Mouse (Mus musculus): ENCODE measurements around the gene Ccdc60. TPM values are rescaled to one million over a fixed set of nuclear protein-coding genes. Genes with fewer than 3 reads are reported as not detected.

Gene Ccdc60
- polyA plus RNA-seq, 1 experiment, result 0.85 TPM

GRCm38 (mm10) chr5:116261944-116262343, 26.8 kb downstream of the Ccdc60 start:
- no peak for TF ChIP-seq CTCF (IDR thresholded peaks at IDR 0.05; ENCODE audit: control insufficient read depth, insufficient read depth, low read length)
- TF ChIP-seq POLR2A (IDR thresholded peaks at IDR 0.05; ENCODE audit: borderline replicate concordance, control insufficient read depth, low read depth, low read length), result no peak
- WGBS, result 90% methylated on average over 5 of the region's 5 CpGs
- H3K4me1 ChIP-seq (ENCODE audit: control insufficient read depth, insufficient read depth, low read length), result no peaks in the 10 kb centered on the region
- H3K4me3 ChIP-seq (replicated peaks; ENCODE audit: control insufficient read depth, low read depth, low read length), result no peak overlapping the region
- no peak overlapping the region for H3K27ac ChIP-seq (ENCODE audit: control insufficient read depth, insufficient read depth, low read depth, low read length, poor library complexity)

DNA sequence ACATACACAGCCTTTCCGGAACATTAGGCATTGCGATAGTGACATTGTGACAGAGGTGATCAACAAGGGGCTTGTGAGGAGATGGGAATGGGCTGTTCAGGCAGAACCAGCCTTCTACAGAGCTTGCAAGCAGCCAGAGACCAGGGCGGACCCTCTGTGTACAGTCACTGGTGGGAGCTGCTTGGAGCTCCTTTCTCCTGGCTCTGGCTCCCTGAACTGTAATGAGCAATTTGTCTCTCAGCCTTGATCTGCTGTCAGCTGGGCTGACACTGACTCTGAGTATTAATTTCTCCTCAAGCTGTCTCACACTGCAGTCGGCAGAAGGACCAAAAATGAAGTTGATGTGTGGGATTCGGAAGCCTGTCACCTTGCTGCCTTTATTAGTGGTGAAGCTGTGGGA, 28.4 kb downstream of the Ccdc60 start:
- 80% methylated on average over 5 of the region's 5 CpGs for WGBS
- no peak for TF ChIP-seq POLR2A (IDR thresholded peaks at IDR 0.05; ENCODE audit: borderline replicate concordance, control insufficient read depth, low read depth, low read length)
- TF ChIP-seq CTCF (IDR thresholded peaks at IDR 0.05; ENCODE audit: control insufficient read depth, insufficient read depth, low read length), result no peak
- Histone ChIP-seq H3K4me1 (ENCODE audit: control insufficient read depth, insufficient read depth, low read length) (no peaks in the 10 kb centered on the region), H3K27ac (ENCODE audit: control insufficient read depth, insufficient read depth, low read depth, low read length, poor library complexity) (no peak overlapping the region), H3K4me3 (replicated peaks; ENCODE audit: control insufficient read depth, low read depth, low read length) (no peak overlapping the region)

DNA sequence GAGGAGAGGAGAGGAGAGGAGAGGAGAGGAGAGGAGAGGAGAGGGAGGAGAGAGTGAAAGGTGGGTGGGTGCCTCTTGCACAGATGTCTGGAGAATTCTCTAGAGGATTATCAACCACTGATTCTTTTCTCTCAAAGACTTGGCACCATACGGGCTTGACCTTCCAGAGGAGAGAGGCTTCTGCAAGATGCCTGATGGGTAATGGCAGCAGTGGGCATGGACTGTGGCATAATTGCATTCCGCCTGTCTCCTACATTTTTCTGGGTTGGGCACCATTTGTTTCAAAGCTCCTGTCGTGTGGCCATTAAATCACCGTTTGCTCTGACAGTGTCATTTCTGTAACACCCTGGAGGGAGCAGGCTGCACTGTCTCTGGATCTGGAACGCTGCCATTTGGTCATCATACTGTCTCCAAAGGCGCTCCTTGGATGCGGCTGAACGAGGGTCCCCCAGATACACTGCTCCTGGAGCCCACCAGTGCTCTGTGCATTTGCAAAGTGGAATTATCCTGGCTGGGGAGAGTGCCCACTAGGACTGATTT, 30.4 kb downstream of the Ccdc60 start:
- Histone ChIP-seq H3K4me3 (replicated peaks; ENCODE audit: control insufficient read depth, low read depth, low read length) (no peak overlapping the region), H3K4me1 (ENCODE audit: control insufficient read depth, insufficient read depth, low read length) (no peaks in the 10 kb centered on the region), H3K27ac (ENCODE audit: control insufficient read depth, insufficient read depth, low read depth, low read length, poor library complexity) (no peak overlapping the region)
- TF ChIP-seq CTCF (IDR thresholded peaks at IDR 0.05; ENCODE audit: control insufficient read depth, insufficient read depth, low read length) (no peak), POLR2A (IDR thresholded peaks at IDR 0.05; ENCODE audit: borderline replicate concordance, control insufficient read depth, low read depth, low read length) (no peak)
- WGBS, result 77% methylated on average over 8 of the region's 8 CpGs

DNA sequence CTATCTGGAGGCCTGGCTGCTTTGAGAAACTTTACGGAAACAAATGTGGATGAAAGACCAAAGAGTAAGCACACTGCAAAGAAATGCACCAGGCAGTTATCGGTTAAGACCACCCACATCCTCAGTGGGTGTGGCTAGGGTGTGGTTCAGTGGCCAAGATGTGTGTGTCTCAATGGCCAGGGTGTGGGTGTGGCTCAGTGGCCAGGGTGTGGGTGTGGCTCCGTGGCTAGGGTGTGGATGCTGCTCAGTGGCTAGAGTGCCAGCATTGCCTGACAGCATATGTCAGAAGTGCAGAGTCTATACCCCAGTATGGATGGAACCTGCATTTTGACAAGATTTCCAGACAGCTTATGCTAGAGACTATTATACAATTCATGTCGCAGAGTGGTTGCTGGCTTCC, 34.9 kb downstream of the Ccdc60 start:
- no peak overlapping the region for H3K27ac ChIP-seq (ENCODE audit: control insufficient read depth, insufficient read depth, low read depth, low read length, poor library complexity)
- H3K4me1 ChIP-seq (ENCODE audit: control insufficient read depth, insufficient read depth, low read length), result no peaks in the 10 kb centered on the region
- no peak overlapping the region for H3K4me3 ChIP-seq (replicated peaks; ENCODE audit: control insufficient read depth, low read depth, low read length)
- TF ChIP-seq CTCF (IDR thresholded peaks at IDR 0.05; ENCODE audit: control insufficient read depth, insufficient read depth, low read length), result no peak
- no peak for TF ChIP-seq POLR2A (IDR thresholded peaks at IDR 0.05; ENCODE audit: borderline replicate concordance, control insufficient read depth, low read depth, low read length)
- WGBS, result 82% methylated on average over 4 of the region's 4 CpGs

DNA sequence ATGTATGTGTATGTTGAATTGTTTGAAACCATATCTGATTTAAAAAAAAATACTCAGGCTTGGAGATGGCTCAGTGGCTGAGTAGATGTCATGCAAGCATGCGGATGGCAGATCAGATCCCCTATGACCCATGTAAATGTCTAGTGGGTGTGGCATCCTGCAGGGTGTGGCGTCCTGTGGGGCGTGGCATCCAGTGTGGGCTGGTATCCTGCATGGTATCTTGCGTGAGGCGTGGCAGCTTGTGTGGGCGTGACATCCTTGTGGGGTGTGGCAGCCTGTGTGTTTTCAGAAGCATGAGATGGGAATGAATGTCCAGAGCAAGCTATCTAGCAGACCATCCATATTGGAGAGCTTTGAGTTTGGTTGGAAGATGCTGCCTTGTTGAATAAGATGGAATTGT, 36.6 kb downstream of the Ccdc60 start:
- H3K4me1 ChIP-seq (ENCODE audit: control insufficient read depth, insufficient read depth, low read length), result no peaks in the 10 kb centered on the region
- TF ChIP-seq POLR2A (IDR thresholded peaks at IDR 0.05; ENCODE audit: borderline replicate concordance, control insufficient read depth, low read depth, low read length) (no peak), CTCF (IDR thresholded peaks at IDR 0.05; ENCODE audit: control insufficient read depth, insufficient read depth, low read length) (no peak)
- WGBS, result 67% methylated on average over 6 of the region's 6 CpGs
- no peak overlapping the region for H3K4me3 ChIP-seq (replicated peaks; ENCODE audit: control insufficient read depth, low read depth, low read length)
- H3K27ac ChIP-seq (ENCODE audit: control insufficient read depth, insufficient read depth, low read depth, low read length, poor library complexity), result no peak overlapping the region

- Histone ChIP-seq H3K4me1 (ENCODE audit: control insufficient read depth, insufficient read depth, low read length) (no peaks in the 10 kb centered on the region), H3K4me3 (replicated peaks; ENCODE audit: control insufficient read depth, low read depth, low read length) (no peak overlapping the region), H3K27ac (ENCODE audit: control insufficient read depth, insufficient read depth, low read depth, low read length, poor library complexity) (no peak overlapping the region)
- TF ChIP-seq CTCF (IDR thresholded peaks at IDR 0.05; ENCODE audit: control insufficient read depth, insufficient read depth, low read length), result no peak
- no peak for TF ChIP-seq POLR2A (IDR thresholded peaks at IDR 0.05; ENCODE audit: borderline replicate concordance, control insufficient read depth, low read depth, low read length)
- WGBS, result 78% methylated on average over 7 of the region's 7 CpGs
These were observed 42.1 kb downstream of the Ccdc60 start for GRCm38 (mm10) chr5:116246642-116247041.

DNA sequence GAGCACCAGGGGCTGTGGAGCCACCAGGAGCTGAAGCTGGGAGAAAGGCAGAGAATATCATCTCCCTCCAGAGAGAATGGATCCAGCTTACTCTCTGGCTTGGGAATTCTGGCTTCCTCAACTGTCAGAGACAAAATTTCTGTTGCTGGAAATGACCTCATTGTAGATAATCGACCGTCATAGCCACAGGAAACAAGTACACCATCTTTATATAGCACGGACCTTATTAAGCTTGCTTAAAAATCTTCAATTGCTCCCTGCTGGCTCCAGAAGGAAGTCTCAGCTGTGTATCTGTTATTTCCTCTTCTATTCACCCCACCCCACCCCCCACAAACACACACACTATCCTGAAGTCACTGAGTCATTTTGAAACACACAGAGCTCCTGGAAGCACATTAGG, 44.3 kb downstream of the Ccdc60 start:
- H3K4me3 ChIP-seq (replicated peaks; ENCODE audit: control insufficient read depth, low read depth, low read length), result no peak overlapping the region
- no peak for TF ChIP-seq CTCF (IDR thresholded peaks at IDR 0.05; ENCODE audit: control insufficient read depth, insufficient read depth, low read length)
- TF ChIP-seq POLR2A (IDR thresholded peaks at IDR 0.05; ENCODE audit: borderline replicate concordance, control insufficient read depth, low read depth, low read length), result no peak
- WGBS, result 52% methylated on average over 3 of the region's 3 CpGs
- no peak overlapping the region for H3K27ac ChIP-seq (ENCODE audit: control insufficient read depth, insufficient read depth, low read depth, low read length, poor library complexity)
- H3K4me1 ChIP-seq (ENCODE audit: control insufficient read depth, insufficient read depth, low read length), result no peaks in the 10 kb centered on the region

DNA sequence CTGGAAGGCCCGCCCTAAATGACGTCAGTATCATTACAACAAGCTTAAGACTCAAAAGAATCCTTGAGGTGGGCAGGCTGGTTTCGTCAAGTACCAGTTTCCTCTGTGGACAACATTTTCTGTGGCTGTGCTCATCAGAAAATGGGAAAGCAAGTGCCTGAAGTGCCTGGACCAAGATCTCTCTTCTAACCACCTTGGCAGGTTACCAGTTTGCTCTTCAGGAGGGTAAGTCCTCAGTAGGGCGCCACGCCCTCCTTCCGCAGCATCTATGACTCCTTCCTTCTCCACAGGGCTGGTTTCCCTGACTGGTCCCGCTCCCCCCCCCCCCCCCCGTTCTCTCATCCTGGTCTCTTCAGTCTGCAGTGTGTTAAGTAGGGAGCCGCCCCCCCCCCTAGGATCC, 45.2 kb downstream of the Ccdc60 start:
- Histone ChIP-seq H3K4me3 (replicated peaks; ENCODE audit: control insufficient read depth, low read depth, low read length) (no peak overlapping the region), H3K27ac (ENCODE audit: control insufficient read depth, insufficient read depth, low read depth, low read length, poor library complexity) (no peak overlapping the region), H3K4me1 (ENCODE audit: control insufficient read depth, insufficient read depth, low read length) (no peaks in the 10 kb centered on the region)
- 84% methylated on average over 8 of the region's 9 CpGs for WGBS
- TF ChIP-seq CTCF (IDR thresholded peaks at IDR 0.05; ENCODE audit: control insufficient read depth, insufficient read depth, low read length) (no peak), POLR2A (IDR thresholded peaks at IDR 0.05; ENCODE audit: borderline replicate concordance, control insufficient read depth, low read depth, low read length) (no peak)
